Mouse (Mus musculus): ENCODE results near the gene Gm11487.
"Not testable (repeated sequence)": the region's sequence is repeated elsewhere in the genome, so short reads cannot be mapped to it uniquely, and the experiment has no call there.

The Gm11487 gene

GRCm38 (mm10) chr4:73404972-73405371, at the start of gene Gm11487:
TSS of gene Gm11487 (minus strand) at chr4:73405072.
- not testable (repeated sequence) for DNase-seq (ENCODE audit: low read depth, low spot score)

GRCm38 (mm10) chr4:73444715-73445114, 39.8 kb upstream of the Gm11487 start:
- peak; percentile 39 for DNase-seq (ENCODE audit: low read depth, low spot score)

- no peak for DNase-seq (ENCODE audit: low read depth, low spot score)
These were observed 37.7 kb upstream of the Gm11487 start for GRCm38 (mm10) chr4:73442568-73442967.

GRCm38 (mm10) chr4:73425903-73426302, 21.0 kb upstream of the Gm11487 start:
- peak; percentile 25 for DNase-seq (ENCODE audit: low read depth, low spot score)

- DNase-seq (ENCODE audit: low read depth, low spot score) = no peak
These were observed 18.2 kb upstream of the Gm11487 start for GRCm38 (mm10) chr4:73423049-73423448.

GRCm38 (mm10) chr4:73366534-73366933, 38.3 kb downstream of the Gm11487 start:
- DNase-seq (ENCODE audit: low read depth, low spot score) = no peak
